Mouse (Mus musculus) left cerebral cortex, postnatal 25 days (tissue): ENCODE data around the gene Kcmf1. TPM values are rescaled to one million over a fixed set of nuclear protein-coding genes. Genes with fewer than 3 reads are reported as not detected.

Source experiments
- DNase-seq, 2 experiments: peaks; one replicate each; pipeline ENCODE4 v3.0.0; 2022; ENCODE audit warnings: low spot score in 2 of 2, mixed read lengths in 1 of 2
- intact Hi-C: fragments of 180-260 bp; cut with DNase I; formaldehyde crosslinking; loops from one replicate; pipeline ENCODE4 v1.15.1; 2025
- total RNA-seq, 2 experiments: library from RNA; stranded (reverse); gene quantifications; 2 replicates each; pipeline ENCODE4 v1.2.3; 2021

Gene Kcmf1
- total RNA-seq, 2 experiments from 2014 or later, result 69.5 TPM

- DNase-seq, result no peak
- intact Hi-C loops, result no loop called here
These were observed 97.7 kb downstream of the Kcmf1 start for GRCm38 (mm10) chr6:72802119-72802518.

GRCm38 (mm10) chr6:72800641-72801040 is 99.1 kb downstream of the Kcmf1 start:
- intact Hi-C loops, result no loop called here
- no peak for DNase-seq

- DNase-seq, result no peak
- intact Hi-C loops, result no loop called here
These were observed 102.0 kb downstream of the Kcmf1 start for GRCm38 (mm10) chr6:72797763-72798162.

GRCm38 (mm10) chr6:72795444-72795843 is 104.3 kb downstream of the Kcmf1 start:
- DNase-seq, result no peak
- intact Hi-C loops, result no loop called here

GRCm38 (mm10) chr6:72794870-72795269 is 104.9 kb downstream of the Kcmf1 start:
- DNase-seq, result no peak
- intact Hi-C loops, result loop anchor here (5.0 kb wide), 1 partner anchor 37 kb away; no protein-coding TSS in a partner anchor

GRCm38 (mm10) chr6:72792641-72793040 is 107.1 kb downstream of the Kcmf1 start:
- no peak for DNase-seq
- intact Hi-C loops, result loop anchor here (5.0 kb wide), 1 partner anchor 40 kb away; no protein-coding TSS in a partner anchor

Other genes with a start within 250 kb of the Kcmf1 start
- 1 to 10 TPM; 2.0 to 3.6 TPM for gene Tcf7l1, start 110.7 kb downstream of the Kcmf1 start, total RNA-seq
- 100 to 1,000 TPM; 512 to 528 TPM for gene Tmsb10, start 58.8 kb upstream of the Kcmf1 start, total RNA-seq